Mouse (Mus musculus) stomach, postnatal 0 days (tissue): ENCODE data around the gene Aif1l.

Experiments used
- CTCF ChIP-seq: IDR thresholded peaks from 2 replicates; pipeline ENCODE4 v1.5.1; 2016; ENCODE audit warnings: antibody characterized with exemption, low read depth, mild to moderate bottlenecking, moderate library complexity
- EP300 ChIP-seq: optimal IDR thresholded peaks from 2 replicates; pipeline ENCODE3; 2016; ENCODE audit warnings: antibody characterized with exemption

GRCm38 (mm10) chr2:31990961-31991360 is 41.0 kb downstream of the Aif1l start:
- no peak for TF ChIP-seq CTCF
- TF ChIP-seq EP300 = no peak
